Mouse (Mus musculus) retina, postnatal 1 day (tissue): ENCODE data around the gene Parva.

ENCODE experiments used
- DNase-seq: peaks from one replicate; pipeline ENCODE4 v3.0.0-alpha.2; 2012

The Parva gene

DNA sequence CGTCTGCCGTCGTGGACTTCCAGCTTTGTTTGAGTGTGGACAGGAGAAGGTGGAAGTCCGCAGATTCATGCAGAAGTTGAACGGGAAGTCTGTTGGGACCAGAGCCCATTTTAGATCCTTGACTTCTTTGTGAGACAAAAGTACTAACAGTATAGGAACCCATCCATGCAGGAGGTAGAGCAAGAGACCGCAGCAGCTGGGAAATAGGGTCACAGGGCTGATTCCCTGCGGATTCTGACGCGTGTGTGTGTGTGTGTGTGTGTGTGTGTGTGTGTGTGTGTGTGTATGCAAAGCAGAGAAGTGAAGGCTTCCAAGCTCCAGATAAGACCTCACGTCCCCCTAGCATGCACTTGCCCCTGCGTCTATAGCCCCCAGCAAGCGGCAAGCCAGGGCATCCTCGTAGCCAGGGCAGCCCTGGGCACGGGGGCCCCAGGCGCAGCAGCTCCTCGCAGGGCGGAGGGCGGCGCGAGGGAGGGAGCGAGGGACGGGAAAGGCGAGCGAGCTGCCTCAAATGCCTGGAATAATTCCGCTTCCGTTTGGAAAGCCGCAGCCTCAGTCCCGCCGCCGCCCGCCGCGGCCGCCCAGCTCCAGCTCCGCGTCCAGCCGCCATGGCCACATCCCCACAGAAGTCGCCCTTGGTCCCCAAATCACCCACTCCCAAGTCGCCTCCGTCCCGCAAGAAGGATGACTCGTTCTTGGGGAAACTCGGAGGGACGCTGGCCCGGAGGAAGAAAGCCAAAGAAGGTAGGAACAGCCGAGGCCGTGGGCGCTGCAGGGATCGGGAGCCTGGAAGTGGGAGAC is at the start of gene Parva:
TSS of gene Parva (plus strand) at position 149 of the 801 bp plus-strand sequence.
- peak; percentile 85 for DNase-seq

DNA sequence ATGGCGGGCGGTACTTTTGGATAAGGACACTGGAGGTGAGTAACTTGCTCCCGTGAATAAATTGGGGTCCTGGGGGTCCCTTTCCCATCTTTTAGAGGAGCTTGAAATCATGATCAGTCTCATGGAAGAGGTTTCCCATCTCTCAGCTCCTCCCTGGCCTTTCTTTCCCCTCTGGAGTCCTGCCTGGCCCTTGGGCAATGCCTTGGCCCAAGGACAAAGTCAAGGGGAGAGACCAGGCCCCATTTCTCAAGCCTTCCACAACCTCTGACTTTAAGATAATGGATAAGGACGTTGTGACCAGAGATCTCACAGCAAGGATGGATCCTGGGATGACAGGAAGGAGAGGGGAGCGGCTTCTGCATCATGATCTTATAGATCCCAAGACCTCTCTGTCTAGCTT is 49.2 kb upstream of the Parva start:
- no peak for DNase-seq

DNA sequence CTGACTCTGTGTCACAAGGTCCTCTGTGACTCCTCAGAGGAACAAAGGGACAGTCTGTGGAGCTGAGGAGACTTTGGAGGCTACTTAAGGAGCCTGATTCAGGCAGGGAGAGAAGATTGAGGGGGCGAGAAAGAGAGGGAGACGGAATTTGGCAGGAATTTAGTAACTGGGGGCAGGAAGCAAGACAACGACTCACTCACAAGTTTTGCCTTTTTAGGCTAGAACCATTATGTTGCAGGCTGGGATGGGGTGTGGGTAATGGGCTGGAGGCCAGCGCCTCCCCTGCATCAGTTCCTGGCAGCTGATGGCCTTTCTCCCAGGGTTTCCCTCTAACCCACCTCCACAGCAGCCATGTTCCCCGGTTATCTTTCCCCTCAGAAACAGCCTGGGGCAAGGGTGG is 48.8 kb upstream of the Parva start:
- DNase-seq: no peak

DNA sequence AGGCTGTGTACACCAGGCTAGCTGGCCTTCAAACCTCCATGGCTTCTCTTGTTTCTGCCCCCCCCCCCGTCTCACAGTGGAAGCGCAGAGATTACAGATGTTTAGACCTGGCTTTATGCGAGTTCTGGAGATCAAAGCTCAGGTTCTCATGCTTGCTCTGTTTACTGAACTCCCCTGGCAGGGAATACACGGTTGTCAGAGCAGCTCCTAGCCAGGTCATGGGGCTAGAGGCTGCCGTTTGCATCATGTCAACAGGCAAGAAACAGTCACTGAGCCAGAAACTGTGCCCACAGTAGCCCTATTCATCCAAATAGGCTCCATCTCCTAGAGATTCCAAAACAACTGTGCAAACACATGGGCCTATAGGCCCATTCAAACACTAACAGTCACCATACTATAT is 40.8 kb upstream of the Parva start:
- no peak for DNase-seq

DNA sequence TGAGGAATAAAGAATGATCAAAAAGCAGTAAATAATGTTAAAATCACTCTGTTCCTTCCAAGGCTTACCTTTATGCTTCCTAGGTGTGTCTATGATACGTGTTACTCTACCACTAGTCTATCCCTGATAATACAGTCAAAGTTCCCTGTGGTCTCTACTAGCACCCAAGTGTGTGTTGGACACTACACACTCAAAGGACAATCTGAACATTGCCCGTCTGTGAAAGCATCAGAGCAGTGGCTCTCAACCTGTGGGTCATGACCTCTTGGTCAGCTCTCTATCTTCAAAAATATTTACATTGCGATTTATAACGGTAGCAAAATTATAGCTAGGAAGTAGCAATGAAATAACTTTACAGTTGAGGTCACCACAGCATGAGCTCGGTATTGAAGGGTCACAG is 39.4 kb upstream of the Parva start:
- no peak for DNase-seq

DNA sequence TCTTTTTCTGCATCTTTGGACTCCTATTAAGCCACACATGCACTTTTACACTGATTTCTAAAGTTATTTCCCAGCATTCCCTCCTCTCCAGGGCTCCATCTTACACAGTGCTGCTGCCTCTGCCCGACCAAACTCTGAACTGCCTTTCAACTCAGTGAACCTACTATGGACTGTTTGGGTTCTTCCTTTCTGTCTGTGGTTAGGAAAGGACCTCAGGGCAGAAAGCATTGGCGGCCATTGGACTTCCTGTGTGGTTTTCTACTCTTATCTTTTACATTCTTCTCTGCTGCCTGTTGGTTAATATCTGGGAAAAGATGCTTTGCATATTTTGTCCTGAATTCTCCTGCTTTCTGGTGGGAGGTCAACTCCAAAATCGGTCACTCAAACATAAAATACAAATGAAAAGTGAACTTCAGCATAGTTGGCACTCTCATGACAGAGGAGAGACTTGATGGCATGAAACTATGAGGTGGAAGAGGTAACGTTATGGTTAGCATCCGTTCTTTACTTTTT is 38.9 kb upstream of the Parva start:
- no peak for DNase-seq

DNA sequence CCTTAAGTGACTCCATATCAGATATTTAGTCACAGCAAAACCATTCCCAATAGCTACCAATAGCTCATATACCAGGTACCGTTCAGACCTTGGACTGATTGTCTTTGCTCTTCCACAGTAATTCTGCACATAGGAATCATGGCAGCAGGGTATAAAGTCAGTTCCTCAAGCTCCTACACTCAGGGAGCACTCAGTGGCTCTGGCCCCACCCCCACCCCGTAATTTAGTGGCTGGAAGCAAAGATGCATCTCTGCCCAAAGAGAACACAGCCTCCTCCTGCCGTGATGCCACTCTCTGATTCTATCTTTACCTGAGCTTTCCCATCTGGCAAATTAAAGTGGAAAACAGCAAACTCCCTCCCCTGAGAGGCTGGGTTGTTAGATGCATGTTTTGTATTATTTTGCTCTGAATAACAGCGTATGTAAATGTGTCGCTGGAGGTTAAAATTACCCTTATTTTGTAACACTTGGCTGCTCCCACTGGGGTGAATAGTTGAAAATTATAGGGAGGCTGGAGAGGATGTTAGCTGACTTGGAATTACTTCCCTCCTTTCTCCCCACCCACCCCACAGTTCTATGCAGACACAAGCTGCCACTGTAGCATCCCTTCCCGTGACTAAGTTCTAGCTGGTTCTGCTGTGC is 37.6 kb upstream of the Parva start:
- no peak for DNase-seq

DNA sequence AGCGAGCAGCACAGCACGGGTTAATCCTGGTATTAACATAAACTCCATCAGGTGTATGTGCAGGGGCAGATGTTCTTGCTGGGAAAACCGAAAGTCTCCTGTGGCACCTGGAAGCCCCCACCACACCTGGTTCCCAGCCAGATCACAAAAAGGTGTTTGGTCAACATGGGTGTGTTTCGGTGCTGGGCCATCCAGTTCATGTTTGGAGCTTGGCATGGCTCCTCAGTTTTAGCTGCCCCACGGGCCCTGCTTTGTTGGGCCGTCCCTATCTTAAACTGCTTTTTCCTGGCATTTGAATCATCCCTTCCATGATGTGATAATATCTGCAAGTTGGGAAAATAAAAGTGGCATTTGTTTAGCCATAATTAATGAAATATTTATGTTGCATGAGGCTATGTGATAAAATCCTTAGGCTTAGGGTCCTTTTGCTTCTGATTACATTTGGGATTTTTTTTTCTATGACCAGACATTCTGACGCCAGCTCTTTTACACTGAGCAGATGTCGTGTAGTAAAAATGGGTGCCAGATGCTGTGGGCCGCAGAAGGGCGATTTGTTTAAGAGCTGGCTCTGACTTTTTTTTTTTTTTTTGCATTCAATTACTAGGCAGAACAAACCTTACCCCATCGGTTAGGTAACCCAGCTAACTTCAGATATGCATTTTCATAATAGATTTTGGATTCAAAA is 36.9 kb upstream of the Parva start:
- DNase-seq: peak; percentile 41

DNA sequence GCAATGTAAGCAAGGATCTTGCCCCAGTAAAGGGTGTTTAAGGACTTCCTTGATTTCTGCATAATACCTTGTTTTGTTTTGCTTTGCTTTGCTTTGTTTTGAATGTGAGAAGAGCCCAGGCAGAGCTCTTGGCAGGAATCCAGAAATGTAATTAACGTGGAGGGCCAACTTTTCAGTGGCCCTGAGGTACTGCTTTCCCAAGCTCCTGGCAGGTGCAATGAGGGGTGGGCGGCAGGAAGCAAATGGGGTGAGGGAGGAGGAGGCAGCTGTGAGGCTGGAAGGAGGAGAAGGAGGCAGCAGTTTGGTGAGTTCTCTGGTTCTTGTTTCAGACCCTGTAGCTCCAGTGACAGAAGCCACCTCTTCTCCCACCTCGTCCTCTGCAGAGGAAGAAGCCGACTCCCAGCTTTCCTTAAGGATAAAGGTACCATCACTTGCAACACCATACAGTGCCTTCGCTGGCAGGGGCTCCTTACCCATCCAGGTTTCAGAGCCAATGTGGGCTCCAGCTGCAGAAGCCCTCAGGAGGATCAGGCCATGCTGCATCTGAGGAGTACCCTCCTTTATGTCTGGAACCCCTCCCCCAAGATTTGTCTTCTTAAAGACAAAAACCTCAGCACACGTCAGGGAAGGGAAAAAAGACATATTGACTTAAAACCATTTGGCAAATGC is 36.2 kb upstream of the Parva start:
- DNase-seq: peak; percentile 64

DNA sequence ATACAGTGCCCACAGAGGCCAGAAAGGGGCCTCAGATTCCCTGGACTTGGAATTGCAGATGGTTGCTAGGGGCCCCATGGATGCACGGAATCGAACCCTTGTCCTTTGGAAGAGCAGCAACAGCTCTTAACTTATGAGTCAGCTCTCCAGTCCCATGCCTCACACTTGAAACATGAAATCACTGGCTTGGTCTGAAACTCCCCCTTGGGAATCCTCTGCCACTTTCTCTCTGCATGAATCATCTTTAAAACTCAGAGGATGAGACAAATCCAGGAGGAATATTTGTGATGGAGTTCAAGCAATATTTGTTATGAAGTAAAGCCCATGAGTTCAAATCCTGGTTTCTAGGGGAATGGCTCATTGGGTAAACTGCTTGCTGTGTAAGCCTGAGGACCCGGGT is 29.5 kb upstream of the Parva start:
- DNase-seq: no peak

DNA sequence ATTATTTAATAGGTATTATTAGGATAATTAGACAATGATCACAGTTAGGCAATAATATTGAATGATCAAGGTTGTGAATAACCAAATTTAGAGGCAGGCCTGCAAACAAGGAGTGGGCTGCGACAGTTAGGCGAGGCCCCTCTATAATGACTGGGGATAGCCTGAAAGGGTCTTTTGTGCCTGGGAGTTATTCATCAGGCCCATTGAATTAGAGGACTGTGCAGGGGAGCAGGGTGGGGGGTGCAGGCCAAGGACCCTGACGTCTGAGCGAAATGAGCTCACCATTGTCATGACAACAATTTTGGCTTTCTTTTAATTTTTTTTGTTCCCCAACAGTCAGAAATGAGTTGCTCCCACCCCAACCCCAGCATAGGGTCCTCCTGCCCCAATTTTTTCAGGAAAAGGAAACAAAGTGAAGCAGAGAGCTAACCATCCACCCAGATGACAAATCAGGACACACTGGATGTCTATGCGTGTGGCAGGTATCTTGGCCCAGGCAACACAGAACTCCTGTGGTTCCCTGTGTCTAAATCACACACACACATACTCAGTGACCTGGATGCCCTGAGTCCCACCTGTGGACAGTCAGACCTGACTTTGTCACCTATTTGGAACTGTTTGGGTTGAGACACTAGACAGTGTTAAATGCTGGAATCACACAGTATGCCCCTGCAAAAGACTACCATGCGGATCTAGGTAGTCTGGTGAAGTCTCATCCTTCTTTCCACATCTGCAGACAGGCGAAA is 27.7 kb upstream of the Parva start:
- DNase-seq: peak; percentile 61

DNA sequence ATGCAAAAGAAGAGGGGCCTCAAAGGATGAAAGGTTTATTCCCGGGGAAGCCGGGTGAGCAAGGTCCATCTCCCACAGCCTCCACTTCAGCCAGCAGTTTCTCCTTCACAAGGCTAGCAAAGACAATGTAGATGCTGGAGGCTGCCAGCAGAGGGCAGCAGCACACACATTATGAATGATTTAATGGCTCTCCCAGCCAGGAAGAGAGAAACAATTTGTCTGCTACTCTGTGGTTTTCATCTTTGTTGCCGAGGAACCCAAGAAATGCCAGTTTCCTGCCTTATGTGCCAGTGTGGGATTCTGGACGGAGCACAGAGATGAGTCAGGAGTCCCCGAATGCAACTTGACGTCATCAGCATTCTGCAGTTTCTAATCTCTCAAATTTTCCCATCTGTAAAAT is 27.1 kb upstream of the Parva start:
- peak; percentile 91 for DNase-seq

DNA sequence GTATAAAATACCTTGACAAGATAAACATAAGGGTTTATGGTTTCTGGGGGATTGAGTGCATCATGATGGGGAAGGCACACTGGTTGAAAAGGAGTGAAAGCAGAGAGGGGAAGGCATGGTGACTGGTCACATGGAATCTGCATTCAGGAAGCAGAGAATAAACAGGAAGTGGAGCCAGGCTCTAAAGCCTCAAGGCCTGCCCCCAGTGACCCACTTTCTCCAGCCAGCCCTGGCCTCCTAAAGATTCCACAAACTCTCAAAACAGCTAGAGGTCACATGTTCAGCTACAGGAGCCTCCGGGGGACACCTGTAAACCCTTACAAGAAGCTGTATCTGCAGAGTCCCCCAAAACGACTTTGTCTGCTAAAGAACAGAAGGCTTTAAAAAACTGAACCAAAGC is 22.2 kb upstream of the Parva start:
- peak; percentile 54 for DNase-seq

DNA sequence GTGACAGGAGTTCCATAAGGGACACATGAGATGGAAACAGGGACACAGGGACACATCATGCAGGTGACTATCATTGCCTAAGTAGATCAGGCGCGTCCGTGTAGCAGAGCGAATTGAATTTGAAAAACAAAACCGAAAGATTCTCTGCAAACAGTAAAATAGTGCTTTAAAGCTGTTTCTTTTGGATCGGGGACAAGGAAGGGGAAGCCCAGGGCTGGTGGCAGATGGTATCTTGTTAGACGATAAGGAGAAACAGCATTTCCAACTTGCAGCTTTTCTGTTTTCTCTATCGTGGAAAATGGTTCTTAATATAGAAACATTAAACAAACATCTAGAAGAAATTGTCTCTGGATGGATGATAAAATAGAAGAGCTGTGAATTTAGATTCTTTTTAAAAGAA is 21.7 kb upstream of the Parva start:
- DNase-seq: no peak

DNA sequence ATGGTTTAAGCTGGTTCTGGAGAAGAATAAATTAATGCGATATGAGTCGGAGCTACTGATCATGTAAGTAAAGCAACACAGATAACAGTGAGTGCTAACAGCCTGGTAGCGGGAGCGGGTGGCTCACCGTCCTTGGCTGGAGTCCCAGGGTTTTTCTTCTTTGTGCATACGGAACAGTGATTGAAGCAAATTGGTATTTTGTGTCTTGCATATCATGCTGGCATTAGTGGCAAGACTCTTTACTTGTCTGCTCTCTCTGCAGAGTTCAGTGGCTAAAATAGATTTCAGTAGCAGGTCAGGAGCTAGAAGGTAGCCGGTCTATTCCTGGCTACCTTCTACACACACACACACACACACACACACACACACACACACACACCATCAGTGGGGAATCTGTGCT is 19.7 kb upstream of the Parva start:
- no peak for DNase-seq

DNA sequence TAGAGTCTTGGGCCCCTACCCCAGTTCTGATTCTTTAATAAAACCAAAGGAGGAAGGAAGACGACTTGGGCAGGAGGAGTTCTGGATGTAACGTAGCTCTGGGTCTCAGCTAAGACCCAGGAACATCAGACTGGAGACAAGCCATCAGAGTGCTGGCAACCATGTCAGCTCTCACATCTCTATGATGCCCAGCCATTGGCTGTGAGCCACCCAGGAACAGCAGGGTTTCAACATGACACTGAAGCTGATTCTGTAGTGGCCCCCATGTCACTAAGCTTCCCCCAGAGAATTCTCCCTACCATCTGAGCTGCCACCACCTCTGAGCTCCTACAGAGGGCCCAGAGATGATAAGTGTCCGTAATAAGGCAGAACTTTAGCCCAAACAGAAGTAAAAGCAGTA is 17.3 kb upstream of the Parva start:
- DNase-seq: no peak

DNA sequence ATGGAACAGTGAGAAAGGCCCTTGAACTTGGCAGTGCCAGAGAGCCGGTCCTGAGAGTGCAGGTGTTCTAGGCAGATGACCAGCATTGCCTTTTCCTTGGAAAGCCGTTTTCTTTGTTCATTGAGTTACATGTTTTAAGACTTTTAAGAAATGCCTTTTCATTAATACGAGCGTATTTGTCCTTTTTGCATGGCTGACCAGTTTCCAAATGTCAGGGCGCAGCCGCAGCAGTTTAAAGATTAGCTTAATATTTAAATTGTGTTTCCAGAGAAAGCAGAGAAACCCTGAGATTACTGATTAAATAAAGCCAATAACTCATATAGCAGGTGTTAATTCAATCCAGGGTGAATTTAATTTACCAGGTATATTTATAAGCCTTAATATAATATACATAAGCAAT is 14.0 kb upstream of the Parva start:
- DNase-seq: no peak

DNA sequence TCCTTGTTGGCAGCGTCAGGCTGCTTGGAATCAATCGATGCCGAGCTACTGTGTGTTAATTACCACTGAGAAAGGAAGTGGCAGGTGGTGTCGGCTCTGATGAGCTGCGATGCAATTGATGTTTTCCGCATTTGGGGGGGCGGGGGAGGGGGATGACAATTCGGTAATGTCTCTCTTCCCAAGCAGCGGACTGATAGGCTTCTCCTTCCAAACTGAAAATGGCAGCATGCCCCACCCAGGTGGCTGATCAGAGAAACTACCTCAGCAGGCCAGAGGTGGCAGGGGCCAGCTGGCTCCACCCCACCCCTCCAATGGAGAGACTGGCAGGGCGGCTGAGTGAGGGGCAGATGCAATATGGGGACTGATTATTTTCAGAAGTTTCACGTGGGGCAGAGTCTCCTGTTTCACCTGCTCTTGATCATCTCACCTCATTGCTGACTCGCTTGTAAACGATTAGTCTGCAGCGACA is 11.2 kb upstream of the Parva start:
- DNase-seq: peak; percentile 61

DNA sequence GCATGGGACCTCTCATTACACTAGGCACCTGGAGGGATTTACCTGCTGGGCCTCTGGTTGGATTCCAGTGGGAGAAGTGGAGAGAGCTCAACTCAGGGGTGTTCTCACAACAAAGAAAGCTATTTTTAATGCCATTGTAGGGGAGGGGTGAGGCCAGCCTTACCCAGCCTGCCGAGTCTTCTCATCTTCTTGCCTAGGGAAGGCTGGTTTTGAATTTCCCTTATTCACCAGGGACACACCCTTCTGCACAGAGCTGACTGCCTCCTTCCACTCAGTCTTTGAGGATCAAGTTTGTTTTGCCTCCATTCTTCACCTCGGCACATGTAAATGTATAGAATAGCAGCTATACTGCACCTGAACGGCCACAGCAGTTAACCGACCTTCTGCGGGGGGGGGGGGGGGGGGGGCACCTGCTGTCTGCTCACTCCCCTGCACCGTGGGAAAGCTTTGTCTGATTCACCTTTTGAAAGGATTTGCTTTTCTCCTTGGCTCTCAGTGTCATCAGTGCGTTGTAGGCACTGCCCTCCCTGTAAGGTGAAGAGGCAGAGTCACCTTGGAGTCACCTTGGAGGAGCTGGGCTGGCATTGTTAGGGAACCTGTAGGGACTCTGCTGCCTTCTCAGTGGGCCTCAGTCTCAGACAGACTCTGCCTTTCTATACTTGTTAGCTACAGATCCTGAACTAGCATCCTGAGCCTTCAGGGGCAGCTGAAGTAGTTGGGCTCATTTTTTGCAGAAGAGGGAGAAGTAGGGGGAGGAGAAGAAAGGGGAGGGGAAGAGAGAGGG is 10.4 kb upstream of the Parva start:
- DNase-seq: no peak

DNA sequence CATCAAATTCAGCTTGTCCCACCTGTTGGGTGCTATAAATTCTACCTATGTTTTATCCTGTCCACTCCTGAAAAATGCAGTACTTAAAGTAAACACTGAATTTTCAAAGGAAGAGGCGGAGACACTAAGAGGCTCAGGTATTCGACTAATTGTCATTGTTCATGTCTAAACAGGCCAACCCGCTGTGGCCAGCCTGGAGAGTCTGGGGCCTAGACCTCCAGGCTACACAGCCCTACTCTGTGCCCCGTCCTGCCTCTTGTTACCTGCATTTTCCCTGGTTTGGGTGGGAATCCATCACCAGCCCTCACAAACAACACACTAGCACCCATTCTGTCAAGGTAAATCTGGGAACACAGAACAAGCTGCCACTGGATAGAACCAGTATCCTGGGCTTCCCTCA is 9.7 kb upstream of the Parva start:
- no peak for DNase-seq

DNA sequence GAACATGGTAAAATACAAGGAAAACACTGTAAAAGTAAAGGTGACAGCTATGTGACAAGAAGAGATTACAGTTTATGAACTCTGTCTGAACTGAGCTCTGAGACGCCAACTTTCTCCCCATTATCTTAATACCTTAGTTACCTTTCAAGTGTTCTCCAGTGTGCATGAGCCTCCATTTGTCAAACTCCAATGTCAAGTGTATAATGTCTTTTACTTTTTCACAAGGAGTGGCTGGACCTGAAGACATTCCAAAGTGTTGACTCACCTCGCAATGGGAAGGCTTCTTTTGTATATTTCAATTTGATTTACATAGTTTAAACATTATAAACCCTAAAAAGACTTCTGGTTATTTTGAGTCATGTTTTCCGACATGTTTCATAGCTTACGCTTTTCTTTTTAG is 3.9 kb upstream of the Parva start:
- DNase-seq: no peak

DNA sequence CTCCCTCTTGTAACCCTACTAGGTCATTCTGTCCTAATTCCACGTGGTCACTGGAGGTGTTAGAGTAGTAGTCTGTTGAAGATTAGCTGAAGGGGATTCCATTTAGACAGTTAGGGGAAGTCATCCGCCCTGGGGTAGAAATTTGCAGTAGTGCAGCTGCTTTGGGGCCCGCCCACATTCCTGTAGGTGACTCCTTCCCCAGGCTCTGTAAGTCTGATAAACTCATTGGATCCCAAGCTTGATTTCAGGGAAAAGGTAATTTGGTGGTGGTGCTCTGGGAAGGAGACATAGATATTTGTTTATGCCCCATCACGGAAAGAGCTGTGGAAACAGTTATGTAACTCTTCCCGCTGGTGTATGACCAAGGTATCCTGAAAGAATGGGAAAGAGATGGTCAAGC is 494 bp upstream of the Parva start:
- DNase-seq: no peak
